Mouse (Mus musculus): ENCODE measurements at regions not wholly inside any gene's neighbourhood (a gene's known extent, or its start where the extent isn't known, plus 50 kb on each side); places are given as distances from the start of the nearest gene placed in this dataset.
"Not testable (repeated sequence)": the region's sequence is repeated elsewhere in the genome, so short reads cannot be mapped to it uniquely, and the experiment has no call there.

DNA sequence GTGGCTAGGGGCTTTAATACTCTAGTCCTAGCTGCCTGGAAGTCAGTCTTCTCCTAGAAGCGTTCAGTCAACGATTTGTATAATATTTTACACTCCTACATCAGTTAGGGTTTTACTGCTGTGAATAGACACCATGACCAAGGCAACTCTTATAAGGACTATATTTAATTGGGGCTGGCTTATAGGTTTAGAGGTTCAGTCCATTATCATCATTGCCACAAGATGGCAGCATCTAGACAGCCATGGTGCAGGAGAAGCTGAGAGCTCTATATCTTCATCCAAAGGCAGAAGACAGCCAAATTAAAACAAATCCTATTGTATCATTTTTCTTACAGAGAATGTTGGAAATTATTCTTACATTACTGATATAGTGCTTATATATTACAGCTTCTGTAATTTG, 167.0 kb upstream of the Ndn start:
- DNase-seq (ENCODE audit: low spot score), result peak; percentile 43

DNA sequence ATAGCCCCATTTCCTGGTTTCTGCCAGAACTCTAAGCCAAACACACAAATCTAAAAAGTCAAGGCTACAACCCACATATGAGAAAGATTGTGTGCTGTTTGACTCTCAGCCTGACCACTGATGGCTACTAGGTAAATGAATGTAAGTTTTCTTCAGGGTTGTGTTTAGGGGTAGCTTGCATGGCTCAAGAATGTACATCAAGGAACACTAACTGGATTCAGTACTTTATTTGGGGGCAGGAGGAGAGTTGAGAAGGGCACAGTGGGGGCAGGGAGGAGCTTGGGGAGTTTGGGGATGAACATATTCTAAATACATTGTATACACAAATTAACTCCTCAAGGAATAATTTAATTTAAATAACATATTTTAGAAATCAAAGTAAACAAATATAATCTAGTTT, 137.8 kb upstream of the Ndn start:
- DNase-seq (ENCODE audit: low spot score), result no peak

DNA sequence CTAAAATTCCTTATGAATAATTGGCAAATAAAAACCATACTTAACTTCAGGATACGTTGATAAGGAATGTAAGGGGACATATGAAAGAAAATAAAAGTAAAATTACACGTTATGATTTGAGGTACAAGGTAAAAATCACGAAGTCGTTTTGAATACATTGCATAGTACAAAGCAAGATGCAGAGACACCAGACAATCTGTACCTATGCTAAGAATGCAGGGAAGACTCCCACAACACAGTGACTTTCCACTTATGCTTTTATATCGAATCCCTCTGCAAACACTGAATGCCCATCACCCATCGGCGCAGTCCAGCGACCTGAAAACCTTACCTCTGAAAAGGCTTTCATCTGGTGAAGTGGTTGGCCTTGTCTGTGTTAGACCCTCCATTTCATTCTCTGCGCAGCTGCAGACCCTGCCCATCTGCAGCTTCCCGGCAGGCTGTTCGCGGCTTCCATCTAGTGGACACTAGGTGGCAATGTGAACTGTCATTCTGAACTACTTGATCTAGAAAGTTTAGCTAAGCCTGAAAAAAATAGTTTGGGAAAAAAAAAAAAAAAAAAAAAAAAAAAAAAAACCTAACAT, 137.2 kb upstream of the Ndn start:
- DNase-seq (ENCODE audit: low spot score), result peak; percentile 79

DNA sequence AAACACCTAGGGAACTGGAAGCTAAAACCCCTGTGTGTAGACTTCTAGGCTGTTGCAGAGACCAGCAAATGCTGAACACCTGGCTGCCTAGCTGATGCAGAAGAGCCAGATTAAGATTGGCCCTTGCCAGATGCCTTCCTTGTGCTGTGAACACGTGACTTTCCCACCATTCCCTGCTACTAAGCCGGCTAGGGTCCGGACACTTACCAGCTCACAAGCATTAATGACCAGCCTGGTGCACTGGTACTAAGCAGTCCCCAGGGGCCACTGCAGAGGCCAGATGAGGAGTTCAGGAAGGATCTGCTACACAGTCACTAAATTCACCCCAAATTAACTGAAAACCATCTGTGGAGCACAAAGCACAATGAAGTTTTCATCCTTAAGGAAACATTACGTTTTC, 121.2 kb upstream of the Ndn start:
- peak; percentile 30 for DNase-seq (ENCODE audit: low spot score)

DNA sequence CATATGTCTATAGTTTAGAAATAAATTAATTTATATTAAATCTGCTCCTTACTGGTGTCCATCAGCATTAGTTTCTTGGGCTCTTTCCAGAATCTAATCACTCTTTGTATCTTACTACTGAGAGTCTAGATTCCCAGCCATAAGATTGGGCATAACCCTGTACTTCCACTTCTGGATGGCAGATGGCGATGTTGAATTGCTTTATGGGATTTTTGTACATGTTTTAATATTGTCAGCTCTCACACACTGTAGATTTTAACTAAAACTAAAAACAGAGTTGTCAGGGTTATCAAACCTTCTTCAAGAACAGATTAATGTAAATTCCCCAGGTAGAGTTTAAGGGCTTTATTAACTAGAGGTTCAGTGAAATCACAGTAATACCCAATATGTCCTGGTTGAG, 118.6 kb upstream of the Ndn start:
- peak; percentile 70 for DNase-seq (ENCODE audit: low spot score)

DNA sequence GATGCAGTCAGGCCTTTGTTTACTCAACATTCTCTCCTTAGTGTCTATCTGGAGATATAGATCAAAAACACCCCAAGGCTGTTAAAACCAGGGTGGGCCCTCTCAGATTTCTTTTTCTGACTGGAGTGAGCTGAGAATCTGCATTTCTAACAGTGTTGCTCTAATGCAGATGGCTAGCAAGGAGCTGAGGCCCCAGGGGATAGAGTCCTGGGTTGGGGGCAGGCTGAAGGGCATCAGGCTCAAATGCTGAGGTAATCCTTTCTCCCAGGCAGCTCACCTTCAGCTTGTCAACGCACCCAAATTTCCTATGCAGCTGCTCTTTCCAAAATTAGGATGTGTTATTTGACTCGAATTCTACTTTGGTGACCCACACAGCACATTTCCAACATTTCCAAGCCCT, 115.7 kb upstream of the Ndn start:
- no peak for DNase-seq (ENCODE audit: low spot score)

DNA sequence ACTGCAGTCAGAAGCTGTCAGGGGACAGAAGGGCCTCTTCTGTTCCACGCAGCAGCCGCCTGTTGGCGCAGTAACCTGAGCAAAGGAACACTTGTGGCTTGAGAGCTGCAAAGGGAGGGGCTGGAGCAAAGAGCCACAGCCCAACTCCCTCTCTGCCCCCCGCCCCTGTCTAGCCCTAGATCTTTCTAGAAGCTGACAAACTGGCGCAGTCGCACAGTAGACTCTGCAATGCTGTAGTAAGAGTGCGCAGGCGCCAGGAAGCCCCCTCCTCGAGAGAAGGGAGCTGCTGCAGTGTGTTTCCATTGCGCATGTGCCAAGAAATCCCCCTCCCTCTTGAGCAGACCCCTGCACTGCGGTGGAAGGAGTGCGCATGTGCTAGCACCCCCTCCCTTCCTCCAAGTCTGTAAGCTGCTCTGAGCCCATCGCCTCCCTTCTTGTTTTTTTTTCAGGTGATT, 115.2 kb upstream of the Ndn start:
- peak; percentile 87 for DNase-seq (ENCODE audit: low spot score)

DNA sequence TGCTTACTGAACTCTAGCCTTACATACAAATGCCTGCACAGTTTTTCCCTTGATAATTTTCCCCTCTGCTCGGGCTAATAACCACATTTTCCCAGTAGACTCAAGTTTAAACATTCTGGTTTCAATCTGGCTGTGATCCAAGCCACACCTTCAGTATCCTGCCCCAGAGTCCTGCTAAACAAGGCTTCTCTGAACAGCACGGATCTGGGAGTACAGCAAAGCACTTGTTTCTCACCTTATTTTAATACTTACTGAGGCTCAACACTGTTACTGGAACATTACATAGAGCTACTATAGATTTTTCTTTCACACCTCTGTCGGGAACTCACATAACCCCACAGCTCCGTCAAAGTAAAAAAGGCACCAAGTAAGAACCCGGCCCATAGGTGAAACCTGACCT, 114.3 kb upstream of the Ndn start:
- DNase-seq (ENCODE audit: low spot score), result no peak

DNA sequence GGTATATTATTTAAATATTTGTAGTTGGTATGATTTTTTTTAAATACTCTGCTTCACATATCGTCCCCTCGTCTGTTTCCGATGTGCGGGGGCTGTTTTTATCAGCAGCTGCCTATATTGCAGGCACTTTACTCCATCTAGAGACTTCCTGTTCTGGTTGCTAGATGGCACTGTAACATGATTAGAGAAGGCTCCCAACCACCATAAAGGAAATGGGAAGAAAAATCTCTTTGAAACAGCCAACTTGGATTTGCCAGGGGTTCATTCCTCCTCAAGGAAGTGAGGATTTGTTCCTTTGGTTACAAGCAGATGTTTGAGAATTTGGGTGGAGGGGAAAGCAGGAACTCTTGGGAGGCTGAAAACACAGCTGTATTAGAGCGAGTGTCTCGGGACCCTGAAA, 112.3 kb upstream of the Ndn start:
- DNase-seq (ENCODE audit: low spot score), result peak; percentile 26

DNA sequence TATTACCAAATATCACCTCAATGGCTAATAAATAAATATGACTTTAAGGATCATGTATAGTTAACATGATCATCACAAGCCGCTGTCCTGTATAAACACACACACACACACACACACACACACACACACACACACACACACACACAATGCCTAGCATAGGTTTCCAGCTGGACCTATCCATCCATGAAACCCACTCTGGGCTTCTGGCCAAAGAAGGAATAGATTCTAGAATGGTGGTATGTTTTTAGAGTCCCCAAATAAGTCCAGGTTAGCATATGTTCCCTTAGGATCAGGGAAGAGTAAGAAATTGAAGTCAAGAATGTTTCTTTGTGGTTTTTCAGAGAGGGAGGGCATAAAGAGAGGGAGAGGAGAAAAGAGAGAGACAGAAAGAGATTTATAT, 110.6 kb upstream of the Ndn start:
- DNase-seq (ENCODE audit: low spot score), result no peak

DNA sequence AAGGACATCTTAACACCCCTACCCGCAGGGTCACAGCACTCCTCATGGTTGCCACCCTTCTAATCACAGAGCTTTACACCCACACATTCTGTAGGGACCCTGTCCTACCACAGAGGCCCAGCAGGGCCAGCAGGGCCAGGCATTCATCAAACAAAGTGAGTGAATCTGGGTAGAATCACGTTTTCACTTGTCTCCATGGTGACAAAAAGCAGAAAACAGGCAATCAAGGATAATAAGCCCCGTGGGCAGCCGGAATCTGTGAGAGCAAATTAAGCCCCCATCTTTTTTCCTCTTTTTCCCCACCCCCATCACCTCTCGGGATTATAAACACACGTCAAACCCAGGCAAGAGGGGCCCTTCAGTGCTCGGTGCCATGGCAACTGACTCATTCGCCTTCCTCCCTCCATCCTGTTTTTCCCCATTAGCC, 84.7 kb upstream of the Ndn start:
- peak; percentile 44 for DNase-seq (ENCODE audit: low spot score)

DNA sequence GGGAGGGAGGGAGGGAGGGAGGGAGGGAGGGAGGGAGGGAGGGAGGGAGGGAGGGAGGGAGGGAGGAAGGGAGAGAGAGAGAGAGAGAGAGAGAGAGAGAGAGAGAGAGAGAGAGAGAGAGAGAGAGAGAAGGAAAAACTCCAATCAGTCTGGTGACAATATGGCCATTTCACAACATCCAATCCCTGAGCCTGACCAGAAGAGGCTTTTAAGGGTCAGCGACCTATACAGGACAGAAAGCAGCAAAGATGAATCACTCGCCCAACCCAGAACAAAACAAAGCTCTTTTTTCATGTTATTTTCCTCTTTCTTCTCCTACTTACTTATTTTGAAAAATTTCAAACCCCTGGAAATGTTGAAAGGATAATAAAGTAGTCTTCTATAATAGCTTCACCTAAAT, 84.2 kb upstream of the Ndn start:
- DNase-seq (ENCODE audit: low spot score), result not testable (repeated sequence)

DNA sequence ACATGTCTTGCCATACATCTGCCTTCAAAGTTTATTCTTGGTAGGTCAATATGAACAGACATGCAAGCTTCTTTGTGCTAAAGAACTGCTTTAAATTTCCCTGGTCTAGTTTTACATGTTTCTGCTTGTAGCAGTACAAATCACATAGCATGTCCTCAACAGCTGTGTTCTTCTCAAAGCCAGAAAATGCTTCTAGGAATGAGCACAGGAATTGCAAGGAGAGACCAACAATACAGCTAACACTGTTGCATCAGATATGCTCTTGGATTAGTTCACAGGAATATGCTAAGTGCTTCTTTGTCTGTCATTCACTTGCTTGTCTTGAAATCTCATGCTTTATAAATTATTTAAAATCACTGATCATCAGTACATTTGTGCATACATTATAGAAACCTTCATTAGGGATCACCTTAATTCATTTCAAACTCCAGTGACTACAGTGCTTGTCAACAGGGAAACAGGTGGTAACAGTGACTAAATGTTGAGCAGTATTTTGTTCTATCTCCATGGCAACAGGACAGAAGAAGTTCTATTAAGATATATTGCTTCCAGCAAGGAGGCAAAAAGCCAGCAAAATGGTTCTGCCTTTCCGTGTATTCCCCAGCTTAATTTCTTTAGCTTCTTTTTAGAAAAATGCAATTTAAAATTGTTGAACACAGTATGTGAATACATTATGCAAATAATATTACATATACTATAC, 77.1 kb upstream of the Ndn start:
- DNase-seq (ENCODE audit: low spot score), result no peak

DNA sequence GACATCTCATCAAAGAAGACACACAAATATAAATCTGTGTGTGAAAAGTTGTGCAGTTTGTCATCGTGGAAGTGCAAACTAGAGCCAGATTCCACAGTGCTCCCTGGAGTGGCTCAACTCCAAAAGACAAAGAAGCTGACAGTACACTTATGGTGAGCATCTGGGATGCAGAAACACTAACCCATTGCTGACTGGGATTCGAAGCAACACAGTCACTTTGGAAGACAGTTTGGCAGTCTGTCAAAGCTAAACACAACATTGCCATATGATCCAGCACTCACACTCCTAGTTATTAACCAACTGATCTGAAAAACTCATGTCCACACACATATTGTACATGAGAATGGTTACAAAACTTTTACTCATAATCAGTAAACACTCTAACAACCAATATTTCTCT, 70.2 kb upstream of the Ndn start:
- no peak for DNase-seq (ENCODE audit: low spot score)

DNA sequence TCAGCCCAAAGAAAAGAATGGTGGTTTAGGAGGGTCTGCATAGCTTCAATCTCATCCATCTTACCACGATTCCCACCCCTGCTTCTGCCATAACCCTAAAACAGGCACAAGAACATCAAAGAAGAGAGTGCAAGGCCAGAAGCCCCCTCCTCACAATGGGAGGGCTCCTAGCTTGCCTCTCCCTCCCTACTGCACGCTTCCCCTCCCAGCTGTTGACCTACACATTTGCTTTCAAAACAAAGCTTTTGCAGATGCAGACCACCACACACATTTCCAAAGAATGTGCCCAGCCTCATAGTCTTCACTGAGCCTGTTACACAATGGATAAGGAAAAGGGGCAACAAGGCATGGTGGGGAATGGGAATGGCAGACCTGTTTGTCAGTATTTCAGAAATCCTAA, 67.9 kb upstream of the Ndn start:
- no peak for DNase-seq (ENCODE audit: low spot score)

DNA sequence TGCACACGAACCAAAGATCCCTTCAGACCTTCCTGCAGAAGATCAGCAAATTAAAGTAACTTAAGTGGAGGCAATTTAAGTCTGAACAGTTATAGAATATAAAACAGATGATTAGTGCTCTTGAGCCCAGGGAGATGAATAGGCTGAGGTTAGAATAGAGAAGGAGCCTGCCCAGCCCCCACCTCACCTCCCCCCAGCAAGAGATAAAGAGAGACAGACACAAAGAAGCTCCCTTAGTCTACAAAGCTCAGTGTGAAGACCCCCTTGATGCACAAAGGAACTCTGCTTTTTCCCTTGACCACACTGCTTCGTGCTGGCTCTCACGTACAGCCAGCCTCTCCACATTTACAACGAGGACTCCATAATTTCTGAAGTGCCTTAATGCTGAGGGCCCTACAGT, 67.3 kb upstream of the Ndn start:
- no peak for DNase-seq (ENCODE audit: low spot score)

Data from retina, embryonic 14.5 days (tissue).